8 mouse cellular contexts compared by ENCODE assay signal in the genomic region with DNA sequence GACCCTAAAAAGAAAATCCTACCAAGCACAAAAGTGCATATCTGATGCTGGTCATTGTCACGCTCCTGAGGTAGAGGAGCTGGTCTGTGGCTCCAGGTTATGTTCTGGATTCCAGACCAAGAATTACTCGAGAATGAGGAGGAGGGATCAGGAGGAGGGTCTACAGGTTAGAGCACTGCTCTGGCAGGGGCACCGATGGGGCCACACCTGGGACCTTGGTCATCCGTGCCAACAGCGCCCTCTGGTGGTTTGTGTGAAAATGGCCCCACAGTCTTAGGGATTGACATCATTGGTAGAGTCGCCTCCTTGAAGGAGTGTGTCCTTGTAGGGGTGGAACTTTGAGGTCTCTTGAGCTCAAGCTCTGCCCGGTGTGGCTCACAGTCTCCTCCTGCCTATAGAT. TPM values are rescaled to one million over a fixed set of nuclear protein-coding genes. Genes with fewer than 3 reads are reported as not detected.
DNase-seq lines count a peak whose midpoint lies in the region; ATAC-seq and TF ChIP-seq lines count a peak whose summit lies in the region.

No protein-coding gene starts in this region.

- H3K9ac ChIP-seq in forebrain, embryonic 15.5 days (replicated peaks): no peak overlapping the region
- H3K9ac ChIP-seq in lung, postnatal 0 days (replicated peaks; ENCODE audit: low read depth): no peak overlapping the region

- no peak overlapping the region for H3K4me3 ChIP-seq in forebrain, embryonic 15.5 days
- no peak overlapping the region for H3K4me3 ChIP-seq in lung, postnatal 0 days (ENCODE audit: low read depth, low read length)

- 36% methylated on average over 7 of the region's 7 CpGs for WGBS in forebrain, embryonic 15.5 days
- WGBS in lung, postnatal 0 days: 25% methylated on average over 7 of the region's 7 CpGs

- ATAC-seq in CD4-positive, CD25-positive, alpha-beta regulatory T cell, adult 4 months: peak; percentile 72
- peak; percentile 36; the same call in 1 of the 2 replicates for ATAC-seq in forebrain, embryonic 15.5 days (replicated peaks)
- peak; percentile 79 for ATAC-seq in lung, postnatal 0 days

- no peak overlapping the region for H3K4me2 ChIP-seq in forebrain, embryonic 15.5 days (replicated peaks)
- H3K4me2 ChIP-seq in lung, postnatal 0 days (replicated peaks; ENCODE audit: low read depth, low read length): no peak overlapping the region

- H3K9me3 ChIP-seq in forebrain, embryonic 15.5 days: no peaks in the 10 kb centered on the region
- no peaks in the 10 kb centered on the region for H3K9me3 ChIP-seq in lung, postnatal 0 days (ENCODE audit: low read length)

- peak; percentile 88 for TF ChIP-seq CTCF in lung, postnatal 0 days (IDR thresholded peaks at IDR 0.05)

- no peak overlapping the region for H3K27ac ChIP-seq in forebrain, embryonic 15.5 days (replicated peaks)
- no peak overlapping the region for H3K27ac ChIP-seq in lung, postnatal 0 days (ENCODE audit: low read length)

- no peaks in the 10 kb centered on the region for H3K4me1 ChIP-seq in forebrain, embryonic 15.5 days
- no peaks in the 10 kb centered on the region for H3K4me1 ChIP-seq in lung, postnatal 0 days (ENCODE audit: insufficient read depth, low read depth, low read length)

- peaks cover 77% of the 10 kb centered on the region for H3K36me3 ChIP-seq in forebrain, embryonic 15.5 days
- H3K36me3 ChIP-seq in lung, postnatal 0 days (ENCODE audit: insufficient read depth, low read length): no peaks in the 10 kb centered on the region

- peak; percentile 60 for DNase-seq in 3T3-L1 (ENCODE audit: low read depth, low spot score)
- DNase-seq in c-Kit-positive CD71-positive TER-119-positive erythroid progenitor cells, embryonic 14.5 days (ENCODE audit: low spot score): peak; percentile 71
- DNase-seq in kidney, adult 8-10 months: peak; percentile 52 to 79
- DNase-seq in lung, postnatal 0 days (ENCODE audit: low spot score): peak; percentile 63
- peak; percentile 56 for DNase-seq in spleen, adult 12 weeks (ENCODE audit: low spot score)
- no peak for DNase-seq in layer of hippocampus, postnatal 14 days (ENCODE audit: low spot score in 2 of 2)

- TF ChIP-seq EP300 in lung, postnatal 0 days (IDR thresholded peaks at IDR 0.05): no peak

- no peaks in the 10 kb centered on the region for H3K27me3 ChIP-seq in forebrain, embryonic 15.5 days
- no peaks in the 10 kb centered on the region for H3K27me3 ChIP-seq in lung, postnatal 0 days (replicated peaks; ENCODE audit: insufficient read depth, low read length)

RNA-seq across cellular contexts. Expression of a gene that starts 12.7 kb away (rescaled TPM):
- polyA plus RNA-seq in CD4-positive, CD25-positive, alpha-beta regulatory T cell, adult 4 months (2017; shearing (Covaris generic)): 1 to 10 TPM; 4.0 to 6.2 TPM
- polyA plus RNA-seq in forebrain, embryonic 15.5 days (2015; fragmentation: Nextera tagmentation; extraction: Ambion mirVana): 72.6 and 75.3 TPM in 2 replicates
- not detected in 2 replicates for polyA plus RNA-seq in lung, postnatal 0 days (2015; fragmentation: Nextera tagmentation; extraction: Ambion mirVana)
- total RNA-seq in layer of hippocampus, postnatal 14 days (2021): 100 to 1,000 TPM; 149 to 157 TPM

RNA-seq across cellular contexts. Expression of a gene that starts 15.0 kb away (rescaled TPM):
- polyA plus RNA-seq in CD4-positive, CD25-positive, alpha-beta regulatory T cell, adult 4 months (2017; shearing (Covaris generic)): 1 to 10 TPM; 1.6 to 1.7 TPM
- 19.5 and 21.2 TPM in 2 replicates for polyA plus RNA-seq in forebrain, embryonic 15.5 days (2015; fragmentation: Nextera tagmentation; extraction: Ambion mirVana)
- polyA plus RNA-seq in lung, postnatal 0 days (2015; fragmentation: Nextera tagmentation; extraction: Ambion mirVana): 2.3 and 2.4 TPM in 2 replicates
- 10 to 100 TPM; 58.8 to 63.0 TPM for total RNA-seq in layer of hippocampus, postnatal 14 days (2021)

RNA-seq across cellular contexts. Expression of a gene that starts 16.1 kb away (rescaled TPM):
- polyA plus RNA-seq in CD4-positive, CD25-positive, alpha-beta regulatory T cell, adult 4 months (2017; shearing (Covaris generic)): under 1 TPM; 0.31 to 0.44 TPM
- 0.11 TPM in 1 of 2 replicates, not detected in the other for polyA plus RNA-seq in forebrain, embryonic 15.5 days (2015; fragmentation: Nextera tagmentation; extraction: Ambion mirVana)
- polyA plus RNA-seq in lung, postnatal 0 days (2015; fragmentation: Nextera tagmentation; extraction: Ambion mirVana): 0.80 and 0.92 TPM in 2 replicates
- total RNA-seq in layer of hippocampus, postnatal 14 days (2021): under 1 TPM in 1 of 2 experiments, not detected in 1; 0.26 TPM

RNA-seq across cellular contexts. Expression of a gene that starts 34.3 kb away (rescaled TPM):
- polyA plus RNA-seq in CD4-positive, CD25-positive, alpha-beta regulatory T cell, adult 4 months (2017; shearing (Covaris generic)): not detected
- polyA plus RNA-seq in forebrain, embryonic 15.5 days (2015; fragmentation: Nextera tagmentation; extraction: Ambion mirVana): 0.14 and 0.19 TPM in 2 replicates
- 0.16 and 0.25 TPM in 2 replicates for polyA plus RNA-seq in lung, postnatal 0 days (2015; fragmentation: Nextera tagmentation; extraction: Ambion mirVana)
- not detected for total RNA-seq in layer of hippocampus, postnatal 14 days (2021)

RNA-seq across cellular contexts. Expression of a gene that starts 34.8 kb away (rescaled TPM):
- polyA plus RNA-seq in CD4-positive, CD25-positive, alpha-beta regulatory T cell, adult 4 months (2017; shearing (Covaris generic)): 100 to 1,000 TPM in 1 of 2 experiments, 10 to 100 TPM in 1; 63.6 to 103 TPM
- polyA plus RNA-seq in forebrain, embryonic 15.5 days (2015; fragmentation: Nextera tagmentation; extraction: Ambion mirVana): 22.4 TPM in 2 replicates
- 1.5 and 1.6 TPM in 2 replicates for polyA plus RNA-seq in lung, postnatal 0 days (2015; fragmentation: Nextera tagmentation; extraction: Ambion mirVana)
- 100 to 1,000 TPM; 246 to 268 TPM for total RNA-seq in layer of hippocampus, postnatal 14 days (2021)

Comparison
In these comparisons a context has a peak if more than half of its experiments do, and no peak if none do; other contexts are left out.
1. DNase-seq: peak in 3T3-L1 (single experiment), c-Kit-positive CD71-positive TER-119-positive erythroid progenitor cells, embryonic 14.5 days (single experiment), kidney, adult 8-10 months (2 of 2), lung, postnatal 0 days (single experiment) and spleen, adult 12 weeks (single experiment); none in layer of hippocampus, postnatal 14 days (0 of 2).
2. RNA of a gene that starts 12.7 kb away (polyA plus RNA-seq): 72.6 to 75.3 TPM in forebrain, embryonic 15.5 days; 4.0 to 6.2 TPM in CD4-positive, CD25-positive, alpha-beta regulatory T cell, adult 4 months and not detected in lung, postnatal 0 days; every median in the first group is over 10 times any median in the second.
3. Peak in every context shown above with its lines, with median percentiles within 50 percentile points of each other: ATAC-seq.